Mouse (Mus musculus): ENCODE results near the gene Kcnab1.
"Not testable (repeated sequence)": the region's sequence is repeated elsewhere in the genome, so short reads cannot be mapped to it uniquely, and the experiment has no call there.

The Kcnab1 gene

GRCm38 (mm10) chr3:65365921-65366710 is 256.9 kb downstream of the Kcnab1 start:
- DNase-seq (ENCODE audit: low read depth, low spot score): no peak

GRCm38 (mm10) chr3:65367944-65368343 is 258.8 kb downstream of the Kcnab1 start:
- no peak for DNase-seq (ENCODE audit: low read depth, low spot score)

GRCm38 (mm10) chr3:65372552-65372951 is 263.4 kb downstream of the Kcnab1 start:
- no peak for DNase-seq (ENCODE audit: low read depth, low spot score)

- DNase-seq (ENCODE audit: low read depth, low spot score): no peak
Observed at GRCm38 (mm10) chr3:65373594-65374182, 264.5 kb downstream of the Kcnab1 start.

- no peak for DNase-seq (ENCODE audit: low read depth, low spot score)
Observed at GRCm38 (mm10) chr3:65374729-65375128, 265.5 kb downstream of the Kcnab1 start.

GRCm38 (mm10) chr3:65378724-65379123 is 269.5 kb downstream of the Kcnab1 start:
- no peak for DNase-seq (ENCODE audit: low read depth, low spot score)

- no peak for DNase-seq (ENCODE audit: low read depth, low spot score)
Observed at GRCm38 (mm10) chr3:65379884-65380539, 270.8 kb downstream of the Kcnab1 start.

GRCm38 (mm10) chr3:65381094-65381493 is 271.9 kb downstream of the Kcnab1 start:
- DNase-seq (ENCODE audit: low read depth, low spot score): no peak

- DNase-seq (ENCODE audit: low read depth, low spot score): no peak
Observed at GRCm38 (mm10) chr3:65384431-65384830, 275.2 kb downstream of the Kcnab1 start.

- DNase-seq (ENCODE audit: low read depth, low spot score): no peak
Observed at GRCm38 (mm10) chr3:65385771-65386170, 276.6 kb downstream of the Kcnab1 start.

GRCm38 (mm10) chr3:65391222-65391783 is 282.1 kb downstream of the Kcnab1 start:
- no peak for DNase-seq (ENCODE audit: low read depth, low spot score)

GRCm38 (mm10) chr3:65391784-65392420 is 282.7 kb downstream of the Kcnab1 start:
- no peak for DNase-seq (ENCODE audit: low read depth, low spot score)

GRCm38 (mm10) chr3:65392421-65392817 is 283.2 kb downstream of the Kcnab1 start, which contains the start of gene Ssr3:
TSS of gene Ssr3 (minus strand) at chr3:65392623.
- peak; percentile 98 for DNase-seq (ENCODE audit: low read depth, low spot score)

GRCm38 (mm10) chr3:65395111-65395510 is 285.9 kb downstream of the Kcnab1 start:
- DNase-seq (ENCODE audit: low read depth, low spot score): not testable (repeated sequence)

- DNase-seq (ENCODE audit: low read depth, low spot score): no peak
Observed at GRCm38 (mm10) chr3:65396835-65397504, 287.8 kb downstream of the Kcnab1 start.

GRCm38 (mm10) chr3:65397566-65397965 is 288.4 kb downstream of the Kcnab1 start:
- DNase-seq (ENCODE audit: low read depth, low spot score): no peak

- DNase-seq (ENCODE audit: low read depth, low spot score): no peak
Observed at GRCm38 (mm10) chr3:65405781-65406180, 296.6 kb downstream of the Kcnab1 start.

- DNase-seq (ENCODE audit: low read depth, low spot score): no peak
Observed at GRCm38 (mm10) chr3:65407891-65408290, 298.7 kb downstream of the Kcnab1 start.

- no peak for DNase-seq (ENCODE audit: low read depth, low spot score)
Observed at GRCm38 (mm10) chr3:65416571-65416970, 307.4 kb downstream of the Kcnab1 start.

GRCm38 (mm10) chr3:65417913-65418594 is 308.9 kb downstream of the Kcnab1 start:
- DNase-seq (ENCODE audit: low read depth, low spot score): no peak

GRCm38 (mm10) chr3:65419706-65420105 is 310.5 kb downstream of the Kcnab1 start:
- DNase-seq (ENCODE audit: low read depth, low spot score): no peak

All from telencephalon, adult 2 months (tissue).